Mouse (Mus musculus) limb, embryonic 14.5 days (tissue): ENCODE results near the gene Dot1l. TPM values are rescaled to one million over a fixed set of nuclear protein-coding genes. Genes with fewer than 3 reads are reported as not detected.

ENCODE experiments used
- ATAC-seq: fragments of 200-750 bp; cut with Nextera tagmentation; 2 replicates; pipeline ENCODE4 v1.8.0; 2017; ENCODE audit warnings: low read depth, moderate number of reproducible peaks, moderate TSS enrichment; ENCODE audit not compliant: low FRiP score
- DNase-seq: peaks from one replicate; pipeline ENCODE4 v3.0.0-alpha.2; 2015; ENCODE audit warnings: low spot score
- H3K27ac ChIP-seq: fragments of 300-500 bp; sonication (generic); replicated peaks from 2 replicates; pipeline ENCODE4 v1.5.1; 2014; ENCODE audit warnings: low read depth, mild to moderate bottlenecking, low read length, moderate library complexity, mixed read lengths
- H3K27me3 ChIP-seq: fragments of 300-500 bp; sonication (generic); 2 replicates; pipeline ENCODE4 v1.6.1; 2014; ENCODE audit warnings: low read length, mixed read lengths; ENCODE audit not compliant: control insufficient read depth, insufficient read depth
- H3K36me3 ChIP-seq: fragments of 300-500 bp; sonication (generic); 2 replicates; pipeline ENCODE4 v1.6.1; 2014; ENCODE audit warnings: mild to moderate bottlenecking, low read length, moderate library complexity, mixed read lengths; ENCODE audit not compliant: control insufficient read depth, insufficient read depth
- H3K4me1 ChIP-seq: fragments of 300-500 bp; sonication (generic); 2 replicates; pipeline ENCODE4 v1.6.1; 2014; ENCODE audit warnings: antibody characterized with exemption, low read length, mixed read lengths; ENCODE audit not compliant: control insufficient read depth, insufficient read depth
- H3K4me2 ChIP-seq: fragments of 300-500 bp; sonication (generic); replicated peaks from 2 replicates; pipeline ENCODE4 v1.6.1; 2014; ENCODE audit warnings: low read depth, mild to moderate bottlenecking, low read length, moderate library complexity; ENCODE audit not compliant: severe bottlenecking
- H3K4me3 ChIP-seq: fragments of 300-500 bp; sonication (generic); replicated peaks from 2 replicates; pipeline ENCODE4 v1.5.1; 2014; ENCODE audit warnings: low read length
- H3K9ac ChIP-seq: fragments of 300-500 bp; sonication (generic); 2 replicates; pipeline ENCODE4 v1.6.1; 2014; ENCODE audit warnings: mild to moderate bottlenecking, low read depth, low read length, moderate library complexity; ENCODE audit not compliant: severe bottlenecking
- H3K9me3 ChIP-seq: fragments of 300-500 bp; sonication (generic); 2 replicates; pipeline ENCODE4 v1.6.1; 2016; ENCODE audit warnings: low read length; ENCODE audit not compliant: control insufficient read depth
- POLR2A ChIP-seq: fragments of 200-500 bp; IDR thresholded peaks from 2 replicates; pipeline ENCODE4 v1.8.0; 2012; ENCODE audit warnings: inconsistent platforms, mild to moderate bottlenecking, moderate library complexity, borderline replicate concordance; ENCODE audit not compliant: insufficient read depth, insufficient read length; ENCODE audit errors: extremely low read depth
- WGBS: fragments of 180-500 bp; shearing (Covaris S2); extraction: QIAGEN DNeasy Blood & Tissue Kit; methylation state at CpG from one replicate; pipeline ENCODE4 v1.1.7; 2014; 5-methylcytosine and 5-hydroxymethylcytosine counted together
- polyA plus RNA-seq, 2 experiments: library from polyadenylated mRNA; depleted of rRNA in 1 of 2; stranded (reverse) in 1 of 2; unstranded in 1 of 2; fragments of >200 nt; fragmentation: Nextera tagmentation in 1 of 2; extraction: Ambion mirVana in 1 of 2; gene quantifications; 2 replicates each; pipeline versions ENCODE4 v1.2.1 to v1.2.3; 2012 to 2014

Gene Dot1l
- polyA plus RNA-seq, 2 experiments: 22.7 to 55.1 TPM

- Histone ChIP-seq H3K4me2 (no peak overlapping the region), H3K4me3 (no peak overlapping the region), H3K4me1 (peaks cover 4% of the 10 kb centered on the region; the same call in 1 of the 2 replicates), H3K9ac (no peak overlapping the region), H3K9me3 (no peaks in the 10 kb centered on the region), H3K36me3 (peaks cover 97% of the 10 kb centered on the region), H3K27me3 (no peaks in the 10 kb centered on the region), H3K27ac (no peak overlapping the region)
- DNase-seq: no peak
- no peak for TF ChIP-seq POLR2A
- ATAC-seq: no peak
- 87% methylated on average over 4 of the region's 4 CpGs for WGBS
These were observed 20.0 kb downstream of the Dot1l start for GRCm38 (mm10) chr10:80774981-80775380.

- ATAC-seq: no peak
- Histone ChIP-seq H3K4me1 (peaks cover 4% of the 10 kb centered on the region; the same call in 1 of the 2 replicates), H3K9me3 (no peaks in the 10 kb centered on the region), H3K36me3 (peaks cover 97% of the 10 kb centered on the region), H3K9ac (no peak overlapping the region), H3K4me2 (no peak overlapping the region), H3K27me3 (no peaks in the 10 kb centered on the region), H3K4me3 (no peak overlapping the region), H3K27ac (no peak overlapping the region)
- 87% methylated on average over 4 of the region's 4 CpGs for WGBS
- no peak for TF ChIP-seq POLR2A
- no peak for DNase-seq
These were observed 20.7 kb downstream of the Dot1l start for GRCm38 (mm10) chr10:80775731-80776130.

GRCm38 (mm10) chr10:80776358-80776869 is 21.4 kb downstream of the Dot1l start:
- Histone ChIP-seq H3K4me3 (no peak overlapping the region), H3K9me3 (no peaks in the 10 kb centered on the region), H3K27ac (no peak overlapping the region), H3K9ac (no peak overlapping the region), H3K4me2 (no peak overlapping the region), H3K4me1 (peaks cover 4% of the 10 kb centered on the region; the same call in 1 of the 2 replicates), H3K27me3 (no peaks in the 10 kb centered on the region), H3K36me3 (peaks cover 97% of the 10 kb centered on the region)
- no peak for DNase-seq
- ATAC-seq: no peak
- no peak for TF ChIP-seq POLR2A
- WGBS: 82% methylated on average over 6 of the region's 6 CpGs

GRCm38 (mm10) chr10:80777123-80777522 is 22.1 kb downstream of the Dot1l start:
- peaks cover 97% of the 10 kb centered on the region for H3K36me3 ChIP-seq
- TF ChIP-seq POLR2A: no peak
- no peaks in the 10 kb centered on the region for H3K9me3 ChIP-seq
- no peaks in the 10 kb centered on the region for H3K27me3 ChIP-seq
- no peak overlapping the region for H3K4me2 ChIP-seq
- H3K9ac ChIP-seq: no peak overlapping the region
- 97% methylated on average over 5 of the region's 5 CpGs for WGBS
- no peak overlapping the region for H3K4me3 ChIP-seq
- DNase-seq (no peak), ATAC-seq (no peak)
- H3K27ac ChIP-seq: no peak overlapping the region
- H3K4me1 ChIP-seq: peaks cover 4% of the 10 kb centered on the region; the same call in 1 of the 2 replicates

GRCm38 (mm10) chr10:80779565-80779964 is 24.6 kb downstream of the Dot1l start:
- H3K4me2 ChIP-seq: no peak overlapping the region
- H3K36me3 ChIP-seq: peaks cover 98% of the 10 kb centered on the region
- no peaks in the 10 kb centered on the region for H3K4me1 ChIP-seq
- no peak overlapping the region for H3K27ac ChIP-seq
- no peak for TF ChIP-seq POLR2A
- H3K27me3 ChIP-seq: no peaks in the 10 kb centered on the region
- no peak for DNase-seq
- no peak overlapping the region for H3K9ac ChIP-seq
- H3K9me3 ChIP-seq: no peaks in the 10 kb centered on the region
- no peak for ATAC-seq
- no peak overlapping the region for H3K4me3 ChIP-seq

GRCm38 (mm10) chr10:80784302-80784701 is 29.3 kb downstream of the Dot1l start:
- H3K36me3 ChIP-seq: peaks cover 100% of the 10 kb centered on the region
- no peak for DNase-seq
- no peak overlapping the region for H3K4me2 ChIP-seq
- no peak overlapping the region for H3K27ac ChIP-seq
- no peak for TF ChIP-seq POLR2A
- no peaks in the 10 kb centered on the region for H3K9me3 ChIP-seq
- no peaks in the 10 kb centered on the region for H3K27me3 ChIP-seq
- WGBS: 97% methylated on average over 2 of the region's 2 CpGs
- H3K4me1 ChIP-seq: no peaks in the 10 kb centered on the region
- H3K9ac ChIP-seq: no peak overlapping the region
- ATAC-seq: no peak
- no peak overlapping the region for H3K4me3 ChIP-seq
